Comparison of ENCODE assay signal across 8 mouse cellular contexts in genomic region chr2:60210821-60211220, GRCm38 (mm10). TPM values are rescaled to one million over a fixed set of nuclear protein-coding genes. Genes with fewer than 3 reads are reported as not detected.
DNase-seq lines count a peak whose midpoint lies in the region; ATAC-seq and TF ChIP-seq lines count a peak whose summit lies in the region.

No protein-coding gene starts in this region.

- H3K4me3 ChIP-seq in kidney, postnatal 0 days (replicated peaks; ENCODE audit: low read depth, low read length) = peak overlapping the region; percentile 88
- H3K4me3 ChIP-seq in forebrain, embryonic 16.5 days (replicated peaks; ENCODE audit: low read length) = peak overlapping the region; percentile 58
- H3K4me3 ChIP-seq in midbrain, embryonic 10.5 days = peak overlapping the region; percentile 90

- 10% methylated on average over 5 of the region's 5 CpGs for WGBS in kidney, postnatal 0 days
- WGBS in forebrain, embryonic 16.5 days = 14% methylated on average over 5 of the region's 5 CpGs
- 37% methylated on average over 5 of the region's 5 CpGs for WGBS in midbrain, embryonic 10.5 days

- no peaks in the 10 kb centered on the region for H3K9me3 ChIP-seq in kidney, postnatal 0 days (replicated peaks; ENCODE audit: low read length)
- no peaks in the 10 kb centered on the region for H3K9me3 ChIP-seq in forebrain, embryonic 16.5 days (ENCODE audit: control insufficient read depth, low read length)
- H3K9me3 ChIP-seq in midbrain, embryonic 10.5 days (replicated peaks) = no peaks in the 10 kb centered on the region

- H3K27me3 ChIP-seq in kidney, postnatal 0 days (ENCODE audit: insufficient read depth, low read length) = no peaks in the 10 kb centered on the region
- H3K27me3 ChIP-seq in forebrain, embryonic 16.5 days (replicated peaks; ENCODE audit: control insufficient read depth, insufficient read depth, low read length) = no peaks in the 10 kb centered on the region
- H3K27me3 ChIP-seq in midbrain, embryonic 10.5 days (ENCODE audit: low read depth, poor library complexity, severe bottlenecking) = no peaks in the 10 kb centered on the region

- peaks cover 9% of the 10 kb centered on the region for H3K4me1 ChIP-seq in kidney, postnatal 0 days (replicated peaks; ENCODE audit: insufficient read depth, low read length)
- peaks cover 34% of the 10 kb centered on the region for H3K4me1 ChIP-seq in forebrain, embryonic 16.5 days (replicated peaks; ENCODE audit: control insufficient read depth, insufficient read depth, low read length)
- peaks cover 30% of the 10 kb centered on the region for H3K4me1 ChIP-seq in midbrain, embryonic 10.5 days

- peak; percentile 18 for DNase-seq in kidney, postnatal 0 days (ENCODE audit: low spot score)
- no peak for DNase-seq in kidney, postnatal 10 days
- DNase-seq in Muller cell, postnatal 12 days (ENCODE audit: inconsistent ontology term) = peak; percentile 28
- no peak for DNase-seq in midbrain, embryonic 10.5 days (ENCODE audit: low spot score)
- no peak for DNase-seq in right cerebral cortex, postnatal 4 days
- DNase-seq in left cerebral cortex, adult 9 months (ENCODE audit: low spot score in 2 of 2) = no peak
- no peak for DNase-seq in layer of hippocampus, adult 8-10 months (ENCODE audit: low spot score in 2 of 2)

- peaks cover 13% of the 10 kb centered on the region for H3K36me3 ChIP-seq in kidney, postnatal 0 days (ENCODE audit: insufficient read depth, low read length)
- no peaks in the 10 kb centered on the region; the same call in none of the 2 replicates for H3K36me3 ChIP-seq in forebrain, embryonic 16.5 days (ENCODE audit: control insufficient read depth, insufficient read depth)
- peaks cover 39% of the 10 kb centered on the region for H3K36me3 ChIP-seq in midbrain, embryonic 10.5 days

- TF ChIP-seq CTCF in kidney, postnatal 0 days (IDR thresholded peaks at IDR 0.05; ENCODE audit: low read depth) = no peak

- peak overlapping the region; percentile 69 for H3K4me2 ChIP-seq in kidney, postnatal 0 days (ENCODE audit: low read length)
- H3K4me2 ChIP-seq in forebrain, embryonic 16.5 days (ENCODE audit: low read length) = peak overlapping the region; percentile 84

- no peak for ATAC-seq in kidney, postnatal 0 days (replicated peaks; ENCODE audit: low FRiP score, low read depth)
- ATAC-seq in forebrain, embryonic 16.5 days = no peak; the same call in 1 of the 2 replicates

- H3K9ac ChIP-seq in kidney, postnatal 0 days (ENCODE audit: low read depth, low read length) = peak overlapping the region; percentile 99
- H3K9ac ChIP-seq in forebrain, embryonic 16.5 days (replicated peaks; ENCODE audit: low read depth, low read length) = peak overlapping the region; percentile 91

- peak overlapping the region; percentile 93; the same call in 1 of the 2 replicates for H3K27ac ChIP-seq in kidney, postnatal 0 days
- peak overlapping the region; percentile 35; the same call in 1 of the 2 replicates for H3K27ac ChIP-seq in forebrain, embryonic 16.5 days (ENCODE audit: low read length)
- H3K27ac ChIP-seq in midbrain, embryonic 10.5 days (replicated peaks) = peak overlapping the region; percentile 99

RNA-seq across cellular contexts. Expression of gene March7, which starts 1.1 kb away (rescaled TPM):
- 60.3 and 64.3 TPM in 2 replicates for polyA plus RNA-seq in kidney, postnatal 0 days (2015; fragmentation: Nextera tagmentation; extraction: Ambion mirVana)
- 107 and 112 TPM in 2 replicates for polyA plus RNA-seq in forebrain, embryonic 16.5 days (2015; fragmentation: Nextera tagmentation; extraction: Ambion mirVana)
- 67.4 and 77.0 TPM in 2 replicates for polyA plus RNA-seq in midbrain, embryonic 10.5 days (2016; fragmentation: Nextera tagmentation; extraction: Ambion mirVana)
- total RNA-seq in layer of hippocampus, adult 8-10 months (2022) = 10 to 100 TPM; 62.6 to 74.5 (median 69.3) TPM

RNA-seq across cellular contexts. Expression of gene Baz2b, which starts 1.2 kb away (rescaled TPM):
- 51.7 and 53.9 TPM in 2 replicates for polyA plus RNA-seq in kidney, postnatal 0 days (2015; fragmentation: Nextera tagmentation; extraction: Ambion mirVana)
- 64.4 and 70.2 TPM in 2 replicates for polyA plus RNA-seq in forebrain, embryonic 16.5 days (2015; fragmentation: Nextera tagmentation; extraction: Ambion mirVana)
- 59.7 and 75.4 TPM in 2 replicates for polyA plus RNA-seq in midbrain, embryonic 10.5 days (2016; fragmentation: Nextera tagmentation; extraction: Ambion mirVana)
- total RNA-seq in layer of hippocampus, adult 8-10 months (2022) = 10 to 100 TPM; 56.7 to 73.3 (median 59.7) TPM

Comparison
In these comparisons a context has a peak if more than half of its experiments do, and no peak if none do; other contexts are left out.
1. DNase-seq: peak in kidney, postnatal 0 days (single experiment) and Muller cell, postnatal 12 days (single experiment); none in kidney, postnatal 10 days (single experiment), midbrain, embryonic 10.5 days (single experiment), right cerebral cortex, postnatal 4 days (single experiment), left cerebral cortex, adult 9 months (0 of 2) and layer of hippocampus, adult 8-10 months (0 of 2).
2. H3K27ac ChIP-seq: peak in every context shown above with its lines; median percentile 99 in midbrain, embryonic 10.5 days; 93 in kidney, postnatal 0 days; 35 in forebrain, embryonic 16.5 days.
3. Peak in every context shown above with its lines, with median percentiles within 50 percentile points of each other: H3K4me3 ChIP-seq.